Mouse (Mus musculus): ENCODE results near the gene Alpk1. TPM values are rescaled to one million over a fixed set of nuclear protein-coding genes. Genes with fewer than 3 reads are reported as not detected.

Alpk1 gene
- polyA plus RNA-seq, 2 experiments: 0.19 to 0.59 TPM

DNA sequence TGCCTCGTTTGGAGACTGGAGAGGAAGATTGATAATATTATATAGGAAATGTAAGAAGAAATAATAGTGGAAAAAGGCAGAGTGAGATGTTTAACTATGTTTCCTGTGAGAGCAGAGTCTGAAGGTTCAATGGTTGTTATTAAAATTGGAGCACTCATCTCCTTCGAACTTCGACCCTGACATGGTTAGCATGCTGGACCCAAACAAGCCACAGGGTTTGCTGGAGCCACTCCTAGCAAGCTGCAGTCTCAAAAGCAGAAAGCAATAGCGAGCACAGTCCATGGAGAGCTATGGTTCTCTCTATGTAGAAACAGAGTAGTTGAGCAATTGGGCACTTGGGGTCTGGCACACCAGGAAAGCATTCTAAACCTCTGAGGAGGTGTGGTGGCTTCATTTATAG, 59.4 kb downstream of the Alpk1 start:
- no peak for DNase-seq (ENCODE audit: low read depth in 3 of 3, low spot score in 3 of 3)
- Histone ChIP-seq H3K36me3 (replicated peaks; ENCODE audit: control insufficient read depth, insufficient read depth, low read depth) (no peaks in the 10 kb centered on the region), H3K27ac (no peak overlapping the region), H3K4me3 (ENCODE audit: insufficient read depth in 1 of 2, low read depth in 2 of 2, low read length in 2 of 2) (no peak overlapping the region), H3K4me1 (replicated peaks; ENCODE audit: control insufficient read depth in 2 of 2, insufficient read depth in 2 of 2, low read length in 1 of 2) (no peaks in the 10 kb centered on the region), H3K27me3 (ENCODE audit: control insufficient read depth, insufficient read depth, low read length) (no peaks in the 10 kb centered on the region), H3K9me3 (ENCODE audit: control insufficient read depth, low read length) (no peaks in the 10 kb centered on the region), H3K4me2 (ENCODE audit: low read depth) (no peak overlapping the region), H3K9ac (replicated peaks) (no peak overlapping the region)
- WGBS (ENCODE audit: insufficient replicate concordance): 43% methylated on average over 4 of the region's 4 CpGs
- TF ChIP-seq EP300 (IDR thresholded peaks at IDR 0.05; ENCODE audit: low read depth): no peak
- no peak for TF ChIP-seq CTCF (IDR thresholded peaks at IDR 0.05; ENCODE audit: low read depth)
- no peak for ATAC-seq (ENCODE audit: insufficient read depth)

- no peak overlapping the region for H3K4me3 ChIP-seq (ENCODE audit: insufficient read depth in 1 of 2, low read depth in 2 of 2, low read length in 2 of 2)
- no peaks in the 10 kb centered on the region for H3K9me3 ChIP-seq (ENCODE audit: control insufficient read depth, low read length)
- H3K4me1 ChIP-seq (replicated peaks; ENCODE audit: control insufficient read depth in 2 of 2, insufficient read depth in 2 of 2, low read length in 1 of 2): no peaks in the 10 kb centered on the region
- no peak overlapping the region for H3K4me2 ChIP-seq (ENCODE audit: low read depth)
- no peak overlapping the region for H3K9ac ChIP-seq (replicated peaks)
- DNase-seq (ENCODE audit: low read depth in 3 of 3, low spot score in 3 of 3) (no peak), ATAC-seq (ENCODE audit: insufficient read depth) (no peak)
- WGBS (ENCODE audit: insufficient replicate concordance): 81% methylated on average over 6 of the region's 6 CpGs
- no peak for TF ChIP-seq CTCF (IDR thresholded peaks at IDR 0.05; ENCODE audit: low read depth)
- TF ChIP-seq EP300 (IDR thresholded peaks at IDR 0.05; ENCODE audit: low read depth): no peak
- H3K27ac ChIP-seq: no peak overlapping the region
- H3K27me3 ChIP-seq (ENCODE audit: control insufficient read depth, insufficient read depth, low read length): no peaks in the 10 kb centered on the region
- no peaks in the 10 kb centered on the region for H3K36me3 ChIP-seq (replicated peaks; ENCODE audit: control insufficient read depth, insufficient read depth, low read depth)
Observed at GRCm38 (mm10) chr3:127720050-127720449, 60.3 kb downstream of the Alpk1 start.

DNA sequence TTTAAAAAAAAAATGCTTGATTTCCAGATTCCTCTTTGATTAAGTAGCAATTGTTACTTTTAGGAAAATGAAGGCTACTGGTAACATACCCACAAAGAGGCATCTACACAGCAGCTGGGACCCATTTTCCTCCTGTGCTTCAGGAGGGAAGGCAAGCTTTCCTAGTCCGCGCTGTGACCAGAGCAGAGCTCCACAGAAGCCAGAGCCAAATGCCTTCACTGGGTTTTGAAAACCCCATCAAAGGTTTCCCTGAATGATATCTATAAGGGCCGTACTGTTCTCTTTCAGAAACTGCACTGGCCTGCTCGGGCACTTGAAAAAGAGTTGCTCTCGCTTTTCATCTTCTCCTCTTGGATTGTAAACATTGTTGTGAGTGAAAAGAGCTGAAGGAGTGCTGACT, 60.7 kb downstream of the Alpk1 start:
- Histone ChIP-seq H3K9me3 (ENCODE audit: control insufficient read depth, low read length) (no peaks in the 10 kb centered on the region), H3K36me3 (replicated peaks; ENCODE audit: control insufficient read depth, insufficient read depth, low read depth) (no peaks in the 10 kb centered on the region), H3K4me1 (replicated peaks; ENCODE audit: control insufficient read depth in 2 of 2, insufficient read depth in 2 of 2, low read length in 1 of 2) (no peaks in the 10 kb centered on the region), H3K27me3 (ENCODE audit: control insufficient read depth, insufficient read depth, low read length) (no peaks in the 10 kb centered on the region), H3K27ac (no peak overlapping the region), H3K4me3 (ENCODE audit: insufficient read depth in 1 of 2, low read depth in 2 of 2, low read length in 2 of 2) (no peak overlapping the region), H3K4me2 (ENCODE audit: low read depth) (no peak overlapping the region), H3K9ac (replicated peaks) (no peak overlapping the region)
- 61% methylated on average over 5 of the region's 5 CpGs for WGBS (ENCODE audit: insufficient replicate concordance)
- TF ChIP-seq EP300 (IDR thresholded peaks at IDR 0.05; ENCODE audit: low read depth) (no peak), CTCF (IDR thresholded peaks at IDR 0.05; ENCODE audit: low read depth) (no peak)
- ATAC-seq (ENCODE audit: insufficient read depth): no peak
- DNase-seq (ENCODE audit: low read depth in 3 of 3, low spot score in 3 of 3): no peak

GRCm38 (mm10) chr3:127716759-127717158, 63.6 kb downstream of the Alpk1 start:
- H3K9me3 ChIP-seq (ENCODE audit: control insufficient read depth, low read length): no peaks in the 10 kb centered on the region
- H3K4me3 ChIP-seq (ENCODE audit: insufficient read depth in 1 of 2, low read depth in 2 of 2, low read length in 2 of 2): no peak overlapping the region
- H3K4me2 ChIP-seq (ENCODE audit: low read depth): no peak overlapping the region
- H3K9ac ChIP-seq (replicated peaks): no peak overlapping the region
- no peaks in the 10 kb centered on the region for H3K36me3 ChIP-seq (replicated peaks; ENCODE audit: control insufficient read depth, insufficient read depth, low read depth)
- ATAC-seq (ENCODE audit: insufficient read depth) (no peak), DNase-seq (ENCODE audit: low read depth in 3 of 3, low spot score in 3 of 3) (no peak)
- TF ChIP-seq CTCF (IDR thresholded peaks at IDR 0.05; ENCODE audit: low read depth) (no peak), EP300 (IDR thresholded peaks at IDR 0.05; ENCODE audit: low read depth) (no peak)
- H3K27me3 ChIP-seq (ENCODE audit: control insufficient read depth, insufficient read depth, low read length): no peaks in the 10 kb centered on the region
- no peaks in the 10 kb centered on the region for H3K4me1 ChIP-seq (replicated peaks; ENCODE audit: control insufficient read depth in 2 of 2, insufficient read depth in 2 of 2, low read length in 1 of 2)
- 34% methylated on average over 2 of the region's 2 CpGs for WGBS (ENCODE audit: insufficient replicate concordance)
- no peak overlapping the region for H3K27ac ChIP-seq

DNA sequence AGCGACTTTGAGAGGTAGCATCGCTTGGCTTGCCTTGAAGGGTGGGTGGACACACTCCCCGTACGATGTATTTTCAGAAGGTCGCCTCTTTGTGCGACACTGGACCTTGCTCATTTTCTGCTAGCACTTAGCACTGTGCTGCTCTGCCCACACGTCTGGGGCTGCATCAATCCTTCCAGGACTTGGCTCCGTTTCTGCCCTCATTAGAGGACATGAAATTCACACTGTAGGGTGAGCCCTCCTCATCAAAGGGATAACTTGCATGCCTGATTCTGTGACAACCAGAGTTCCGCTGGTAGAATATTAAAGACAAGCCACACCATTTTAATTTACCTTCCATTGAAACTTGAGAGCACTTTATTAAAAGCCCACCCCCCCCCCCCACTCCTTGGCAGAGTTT, 67.2 kb downstream of the Alpk1 start:
- H3K27me3 ChIP-seq (ENCODE audit: control insufficient read depth, insufficient read depth, low read length): no peaks in the 10 kb centered on the region
- no peak for TF ChIP-seq EP300 (IDR thresholded peaks at IDR 0.05; ENCODE audit: low read depth)
- TF ChIP-seq CTCF (IDR thresholded peaks at IDR 0.05; ENCODE audit: low read depth): no peak
- H3K4me2 ChIP-seq (ENCODE audit: low read depth): no peak overlapping the region
- H3K4me3 ChIP-seq (ENCODE audit: insufficient read depth in 1 of 2, low read depth in 2 of 2, low read length in 2 of 2): no peak overlapping the region
- no peak overlapping the region for H3K27ac ChIP-seq
- no peaks in the 10 kb centered on the region for H3K4me1 ChIP-seq (replicated peaks; ENCODE audit: control insufficient read depth in 2 of 2, insufficient read depth in 2 of 2, low read length in 1 of 2)
- 58% methylated on average over 9 of the region's 9 CpGs for WGBS (ENCODE audit: insufficient replicate concordance)
- no peak for ATAC-seq (ENCODE audit: insufficient read depth)
- no peak for DNase-seq (ENCODE audit: low read depth in 3 of 3, low spot score in 3 of 3)
- no peak overlapping the region for H3K9ac ChIP-seq (replicated peaks)
- no peaks in the 10 kb centered on the region for H3K9me3 ChIP-seq (ENCODE audit: control insufficient read depth, low read length)
- H3K36me3 ChIP-seq (replicated peaks; ENCODE audit: control insufficient read depth, insufficient read depth, low read depth): no peaks in the 10 kb centered on the region

Data from liver, embryonic 14.5 days (tissue).